Mouse (Mus musculus): Measurements from ENCODE around the gene Mnx1.
"Not testable (repeated sequence)": the region's sequence is repeated elsewhere in the genome, so short reads cannot be mapped to it uniquely, and the experiment has no call there.

Mnx1 gene

DNA sequence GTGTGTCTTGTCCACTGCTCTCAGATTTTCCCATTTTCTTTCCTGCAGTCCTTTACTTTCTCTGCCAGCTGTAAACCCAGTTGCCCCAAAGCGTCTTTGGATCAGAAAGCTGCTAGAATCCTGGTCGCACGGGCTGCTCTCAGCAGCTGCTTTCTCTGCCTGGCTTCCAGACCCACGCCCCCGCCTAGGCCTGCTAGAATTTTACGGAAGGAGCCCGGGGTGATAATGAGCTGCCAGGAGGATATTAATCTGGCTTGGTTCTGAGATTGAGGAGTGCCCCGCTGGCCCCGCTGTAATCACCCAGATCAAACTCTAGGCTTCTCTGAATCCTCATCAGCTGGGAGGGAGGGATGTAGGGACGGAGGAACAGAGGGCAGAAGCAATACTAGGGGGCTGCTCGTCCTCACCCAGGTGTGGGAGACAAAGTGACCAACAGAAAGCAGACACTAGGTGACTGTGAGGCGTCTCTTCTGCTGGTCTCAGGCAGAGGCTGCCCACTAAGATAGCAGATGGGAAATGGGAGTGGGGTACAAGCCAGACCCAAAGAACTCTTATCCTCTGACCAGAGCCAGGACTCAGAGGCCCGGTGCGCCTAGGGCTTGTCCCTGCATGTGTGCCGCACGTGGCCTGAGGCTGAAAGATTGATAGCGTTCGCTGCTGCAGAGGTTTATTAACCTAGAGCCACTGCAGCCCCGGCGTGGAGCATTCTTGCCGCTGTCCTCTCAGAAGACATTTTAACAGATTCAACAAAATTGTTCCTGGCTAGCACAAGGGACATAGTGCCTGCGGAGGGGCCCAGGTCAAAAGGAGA lies 6.2 kb downstream of the Mnx1 start:
- in situ Hi-C loops (cut with MboI; ENCODE audit: low pct_unique_long_range_greater_than_20kb in 1 of 2, low sequenced_read_pairs in 2 of 2, unreplicated experiment in 1 of 2) = loop anchor here in 1 of 2 experiments (10.0 kb wide), 1 partner anchor 1307 kb away; the partner anchor contains the start of gene En2

DNA sequence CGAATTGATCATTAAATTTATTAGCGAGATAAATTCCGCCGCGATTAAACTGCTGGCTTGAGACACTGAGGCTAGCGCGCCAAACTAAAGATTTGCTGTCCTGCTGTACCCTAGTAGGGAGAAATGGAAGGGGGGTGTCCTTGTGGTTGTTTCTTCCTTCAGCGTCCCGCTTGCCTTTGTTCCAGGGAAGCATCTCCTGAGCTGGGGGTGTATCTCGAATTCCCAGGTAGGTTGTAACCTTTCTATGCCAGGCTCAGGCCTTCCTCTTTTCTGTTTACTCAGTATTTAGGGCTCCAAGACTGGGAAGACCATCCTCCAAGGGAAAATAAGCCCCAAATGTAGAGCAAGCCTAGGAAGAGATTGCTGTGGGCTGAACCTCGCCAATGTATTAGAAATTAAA lies 6.9 kb downstream of the Mnx1 start:
- in situ Hi-C loops (cut with MboI; ENCODE audit: low pct_unique_long_range_greater_than_20kb in 1 of 2, low sequenced_read_pairs in 2 of 2, unreplicated experiment in 1 of 2) = loop anchor here in 1 of 2 experiments (10.0 kb wide), 1 partner anchor 1307 kb away; the partner anchor contains the start of gene En2

DNA sequence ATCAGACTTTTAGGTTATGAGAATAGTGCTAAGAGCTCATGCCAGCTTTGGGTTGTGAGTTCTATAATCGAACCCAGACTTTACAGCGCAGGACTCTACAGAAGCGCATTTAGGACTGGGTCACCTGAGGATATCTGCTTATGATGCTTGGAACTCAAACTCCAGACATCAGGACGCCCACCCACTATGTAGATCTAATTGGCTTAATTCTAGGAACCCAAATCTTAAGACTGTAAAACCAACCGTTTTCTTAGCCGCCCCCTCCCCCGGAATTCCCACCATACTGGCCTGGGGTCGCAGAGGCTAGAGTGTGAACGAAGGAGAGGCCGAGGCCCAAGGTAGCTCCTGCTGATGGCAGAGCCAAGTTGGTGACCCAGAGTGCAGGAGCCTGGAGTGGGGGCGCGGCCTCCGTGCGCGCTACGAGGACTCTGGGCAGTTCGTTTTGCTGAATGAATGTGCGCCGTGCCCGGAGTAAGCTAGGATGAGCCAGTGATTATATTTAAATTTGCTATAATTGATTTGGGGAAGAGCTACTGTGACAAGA lies 7.3 kb downstream of the Mnx1 start:
- in situ Hi-C loops (cut with MboI; ENCODE audit: low pct_unique_long_range_greater_than_20kb in 1 of 2, low sequenced_read_pairs in 2 of 2, unreplicated experiment in 1 of 2) = loop anchor here in 1 of 2 experiments (10.0 kb wide), 1 partner anchor 1306 kb away; the partner anchor contains the start of gene En2

DNA sequence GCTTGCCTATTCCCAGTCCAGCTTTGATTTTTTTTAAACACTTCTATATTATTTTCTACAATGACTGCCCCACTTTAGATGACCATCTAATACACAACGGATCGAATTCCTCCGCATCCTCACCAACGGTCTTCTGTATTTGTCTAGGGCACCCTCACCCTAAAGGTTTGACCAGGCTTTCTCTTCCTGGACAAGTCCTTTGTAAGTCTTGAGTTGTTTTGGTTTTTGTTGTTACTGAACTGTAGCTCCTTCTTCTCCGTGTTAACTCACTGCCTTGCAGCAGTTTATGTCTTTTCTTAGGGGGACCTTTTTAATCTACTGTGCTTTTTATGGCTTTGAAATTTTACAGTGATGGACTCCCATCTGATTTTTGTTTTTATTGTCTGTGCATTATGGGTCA lies 8.0 kb downstream of the Mnx1 start:
- in situ Hi-C loops (cut with MboI; ENCODE audit: low pct_unique_long_range_greater_than_20kb in 1 of 2, low sequenced_read_pairs in 2 of 2, unreplicated experiment in 1 of 2) = loop anchor here in 1 of 2 experiments (10.0 kb wide), 1 partner anchor 1305 kb away; the partner anchor contains the start of gene En2

- in situ Hi-C loops (cut with MboI; ENCODE audit: low pct_unique_long_range_greater_than_20kb in 1 of 2, low sequenced_read_pairs in 2 of 2, unreplicated experiment in 1 of 2) = no loop called here
Measured at GRCm38 (mm10) chr5:29469501-29469900, 8.8 kb downstream of the Mnx1 start.

GRCm38 (mm10) chr5:29468351-29469065 lies 9.8 kb downstream of the Mnx1 start:
- in situ Hi-C loops (cut with MboI; ENCODE audit: low pct_unique_long_range_greater_than_20kb in 1 of 2, low sequenced_read_pairs in 2 of 2, unreplicated experiment in 1 of 2) = no loop called here

GRCm38 (mm10) chr5:29467489-29468350 lies 10.6 kb downstream of the Mnx1 start:
- in situ Hi-C loops (cut with MboI; ENCODE audit: low pct_unique_long_range_greater_than_20kb in 1 of 2, low sequenced_read_pairs in 2 of 2, unreplicated experiment in 1 of 2) = no loop called here

GRCm38 (mm10) chr5:29462943-29463686 lies 15.2 kb downstream of the Mnx1 start:
- in situ Hi-C loops (cut with MboI; ENCODE audit: low pct_unique_long_range_greater_than_20kb in 1 of 2, low sequenced_read_pairs in 2 of 2, unreplicated experiment in 1 of 2) = no loop called here

- in situ Hi-C loops (cut with MboI; ENCODE audit: low pct_unique_long_range_greater_than_20kb in 1 of 2, low sequenced_read_pairs in 2 of 2, unreplicated experiment in 1 of 2) = no loop called here
Measured at GRCm38 (mm10) chr5:29456895-29457656, 21.2 kb downstream of the Mnx1 start.

GRCm38 (mm10) chr5:29452352-29452751 lies 25.9 kb downstream of the Mnx1 start:
- in situ Hi-C loops (cut with MboI; ENCODE audit: low pct_unique_long_range_greater_than_20kb in 1 of 2, low sequenced_read_pairs in 2 of 2, unreplicated experiment in 1 of 2) = no loop called here

GRCm38 (mm10) chr5:29445275-29445674 lies 33.0 kb downstream of the Mnx1 start:
- in situ Hi-C loops (cut with MboI; ENCODE audit: low pct_unique_long_range_greater_than_20kb in 1 of 2, low sequenced_read_pairs in 2 of 2, unreplicated experiment in 1 of 2) = no loop called here

GRCm38 (mm10) chr5:29436728-29437127 lies 41.5 kb downstream of the Mnx1 start:
- in situ Hi-C loops (cut with MboI; ENCODE audit: low pct_unique_long_range_greater_than_20kb in 1 of 2, low sequenced_read_pairs in 2 of 2, unreplicated experiment in 1 of 2) = not testable (repeated sequence)

GRCm38 (mm10) chr5:29435491-29435890 lies 42.8 kb downstream of the Mnx1 start:
- in situ Hi-C loops (cut with MboI; ENCODE audit: low pct_unique_long_range_greater_than_20kb in 1 of 2, low sequenced_read_pairs in 2 of 2, unreplicated experiment in 1 of 2) = no loop called here

- in situ Hi-C loops (cut with MboI; ENCODE audit: low pct_unique_long_range_greater_than_20kb in 1 of 2, low sequenced_read_pairs in 2 of 2, unreplicated experiment in 1 of 2) = no loop called here
Measured at GRCm38 (mm10) chr5:29434872-29435358, 43.4 kb downstream of the Mnx1 start.

DNA sequence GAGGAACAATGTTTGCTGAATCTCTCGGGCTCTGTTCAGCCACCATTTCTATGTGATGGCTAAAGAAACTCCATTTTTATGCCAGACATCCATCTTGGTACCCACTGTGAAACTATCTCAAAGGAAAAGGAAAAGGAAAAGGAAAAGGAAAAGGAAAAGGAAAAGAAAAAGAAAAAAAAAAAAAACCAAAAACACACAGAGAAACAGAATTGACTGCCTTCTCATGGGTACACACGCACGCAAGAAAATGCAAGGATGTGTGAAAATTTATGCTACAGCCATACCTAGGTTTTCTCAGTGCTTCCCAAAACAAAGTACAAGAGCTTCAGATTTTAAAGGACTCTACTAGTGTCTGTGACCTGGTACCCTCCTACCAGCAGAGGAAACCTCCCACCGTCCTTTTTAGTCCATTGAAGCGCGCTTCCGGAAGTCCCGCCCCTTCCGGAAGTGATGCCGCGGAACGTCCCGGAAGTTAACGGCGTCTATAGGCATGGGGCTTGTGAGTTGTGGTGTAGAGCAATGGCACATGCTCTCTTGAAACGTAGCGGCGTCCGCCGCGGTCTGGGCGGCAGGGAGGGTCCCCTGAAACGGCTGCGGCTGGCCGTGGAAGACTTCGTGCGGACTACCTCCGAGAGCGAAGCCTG lies 43.9 kb downstream of the Mnx1 start, which contains the start of gene Nom1:
Gene Nom1 (plus strand): TSS at position 437 of the 644 bp plus-strand sequence.
- in situ Hi-C loops (cut with MboI; ENCODE audit: low pct_unique_long_range_greater_than_20kb in 1 of 2, low sequenced_read_pairs in 2 of 2, unreplicated experiment in 1 of 2) = no loop called here

GRCm38 (mm10) chr5:29423330-29423729 lies 54.9 kb downstream of the Mnx1 start:
- in situ Hi-C loops (cut with MboI; ENCODE audit: low pct_unique_long_range_greater_than_20kb in 1 of 2, low sequenced_read_pairs in 2 of 2, unreplicated experiment in 1 of 2) = not testable (repeated sequence)

All from mouse embryonic stem cell (cell line).